Mouse (Mus musculus) cerebellum, adult 8-10 months (tissue): Measurements from ENCODE around the gene Aco1.
"Not testable (repeated sequence)": the region's sequence is repeated elsewhere in the genome, so short reads cannot be mapped to it uniquely, and the experiment has no call there.

Experiments used
- DNase-seq: peaks from one replicate; pipeline ENCODE4 v3.0.0; 2022

Aco1 gene

GRCm38 (mm10) chr4:40142743-40143532 lies at the start of gene Aco1:
Gene Aco1, plus strand, starts transcription at chr4:40143081.
- peak; percentile 96 for DNase-seq

GRCm38 (mm10) chr4:40094974-40095373 lies 47.9 kb upstream of the Aco1 start:
- DNase-seq, result no peak

- no peak for DNase-seq
Observed at GRCm38 (mm10) chr4:40102996-40103395, 39.9 kb upstream of the Aco1 start.

GRCm38 (mm10) chr4:40106004-40106536 lies 36.8 kb upstream of the Aco1 start:
- no peak for DNase-seq

- no peak for DNase-seq
Observed at GRCm38 (mm10) chr4:40108030-40108429, 34.9 kb upstream of the Aco1 start.

- no peak for DNase-seq
Observed at GRCm38 (mm10) chr4:40113173-40113572, 29.7 kb upstream of the Aco1 start.

GRCm38 (mm10) chr4:40121221-40121620 lies 21.7 kb upstream of the Aco1 start:
- no peak for DNase-seq

- not testable (repeated sequence) for DNase-seq
Observed at GRCm38 (mm10) chr4:40122291-40122690, 20.6 kb upstream of the Aco1 start.

GRCm38 (mm10) chr4:40134468-40135102 lies 8.3 kb upstream of the Aco1 start:
- DNase-seq, result peak; percentile 64

GRCm38 (mm10) chr4:40136519-40136918 lies 6.4 kb upstream of the Aco1 start:
- DNase-seq, result no peak

GRCm38 (mm10) chr4:40139663-40140255 lies 3.1 kb upstream of the Aco1 start:
- DNase-seq, result no peak

- DNase-seq, result no peak
Observed at GRCm38 (mm10) chr4:40143533-40143871, 621 bp downstream of the Aco1 start.

- no peak for DNase-seq
Observed at GRCm38 (mm10) chr4:40144543-40144942, 1.7 kb downstream of the Aco1 start.

GRCm38 (mm10) chr4:40144981-40145380 lies 2.1 kb downstream of the Aco1 start:
- no peak for DNase-seq

- no peak for DNase-seq
Observed at GRCm38 (mm10) chr4:40148281-40148680, 5.4 kb downstream of the Aco1 start.

GRCm38 (mm10) chr4:40150046-40150445 lies 7.2 kb downstream of the Aco1 start:
- no peak for DNase-seq

- DNase-seq, result no peak
Observed at GRCm38 (mm10) chr4:40152771-40153170, 9.9 kb downstream of the Aco1 start.

- DNase-seq, result no peak
Observed at GRCm38 (mm10) chr4:40153500-40153899, 10.6 kb downstream of the Aco1 start.

- no peak for DNase-seq
Observed at GRCm38 (mm10) chr4:40154751-40155150, 11.9 kb downstream of the Aco1 start.

- DNase-seq, result no peak
Observed at GRCm38 (mm10) chr4:40155467-40155999, 12.7 kb downstream of the Aco1 start.

GRCm38 (mm10) chr4:40156153-40156552 lies 13.3 kb downstream of the Aco1 start:
- no peak for DNase-seq

- no peak for DNase-seq
Observed at GRCm38 (mm10) chr4:40156582-40157499, 14.0 kb downstream of the Aco1 start.
